Mouse (Mus musculus) spleen, postnatal 14 days (tissue): ENCODE measurements at regions not wholly inside any gene's neighbourhood (a gene's known extent, or its start where the extent isn't known, plus 50 kb on each side); places are given as distances from the start of the nearest gene placed in this dataset.
A peak's percentile ranks its signal among the peaks of the same experiment; 100 is the strongest.
"Not testable (repeated sequence)": the region's sequence is repeated elsewhere in the genome, so short reads cannot be mapped to it uniquely, and the experiment has no call there.

ENCODE experiments used
- DNase-seq, 2 experiments: peaks; one replicate each; pipeline ENCODE4 v3.0.0; 2021 to 2022; ENCODE audit warnings: low spot score in 2 of 2

DNA sequence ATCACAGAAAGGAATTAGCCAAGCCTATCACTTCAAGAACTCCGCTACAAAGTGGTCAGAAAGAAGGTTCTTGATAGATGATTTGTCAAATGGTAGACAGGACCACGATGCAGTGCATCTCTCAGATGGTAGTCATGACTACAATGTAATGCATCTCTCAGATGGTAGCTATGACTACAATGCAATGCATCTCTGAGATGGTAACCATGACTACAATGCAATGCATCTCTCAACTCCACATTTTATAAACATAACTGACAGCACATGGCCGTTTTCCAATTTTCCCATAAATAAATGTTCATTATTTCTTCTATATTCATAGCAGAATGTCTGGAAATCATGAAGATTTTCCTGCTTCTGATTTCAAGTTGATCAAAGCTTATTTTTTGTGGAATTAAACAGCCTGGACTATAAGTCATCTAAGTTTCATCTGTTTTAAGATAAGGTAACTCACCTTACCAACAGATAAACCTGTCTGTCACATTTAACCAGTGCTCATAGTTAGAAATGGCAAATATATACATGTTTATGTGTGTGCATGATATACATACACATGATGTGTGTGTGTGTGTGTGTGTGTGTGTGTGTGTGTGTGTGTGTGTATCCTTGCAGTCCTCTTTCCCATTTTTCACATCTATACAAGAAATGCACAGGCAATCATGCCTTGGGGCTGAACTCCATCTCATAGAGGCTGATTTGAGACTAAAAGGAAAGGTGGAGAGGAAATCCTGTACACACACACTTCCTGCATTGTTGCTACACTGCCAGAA, 122.4 kb downstream of the Phf3 start:
- DNase-seq = no peak

DNA sequence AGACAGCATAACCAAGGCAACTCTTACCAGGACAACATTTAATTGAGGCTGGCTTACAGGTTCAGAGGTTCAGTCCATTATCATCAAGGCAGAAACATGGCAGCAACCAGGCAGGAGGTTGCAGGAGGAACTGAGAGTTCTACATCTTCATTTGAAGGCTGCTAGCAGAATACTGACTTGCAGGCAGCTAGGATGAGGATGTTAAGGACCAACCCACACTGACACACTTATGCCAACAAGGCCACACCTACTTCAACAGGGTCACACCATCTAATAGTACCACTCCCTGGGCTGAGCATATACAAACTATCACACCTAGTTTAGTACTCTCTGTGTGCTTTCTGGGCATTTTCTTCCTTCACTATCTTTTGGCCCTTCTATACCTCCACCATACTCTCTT, 131.8 kb downstream of the Phf3 start:
- no peak for DNase-seq

DNA sequence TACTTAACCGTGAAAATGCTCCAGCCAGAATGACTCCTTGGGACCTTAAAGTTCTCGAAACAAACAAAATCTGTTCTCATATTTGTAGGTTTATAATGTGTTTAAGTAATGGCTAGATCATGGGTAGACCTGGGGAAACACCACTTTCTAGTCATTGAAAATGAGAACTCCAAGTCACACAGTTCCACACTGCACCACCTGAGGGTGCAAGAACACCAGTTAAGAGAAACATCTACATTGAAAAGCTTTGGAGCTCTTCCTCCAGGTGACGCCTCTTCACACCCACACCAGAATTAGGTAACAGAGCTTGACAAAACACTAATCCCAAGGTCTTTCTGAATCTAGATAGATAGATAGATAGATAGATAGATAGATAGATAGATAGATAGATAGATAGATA, 132.9 kb downstream of the Phf3 start:
- DNase-seq = no peak

DNA sequence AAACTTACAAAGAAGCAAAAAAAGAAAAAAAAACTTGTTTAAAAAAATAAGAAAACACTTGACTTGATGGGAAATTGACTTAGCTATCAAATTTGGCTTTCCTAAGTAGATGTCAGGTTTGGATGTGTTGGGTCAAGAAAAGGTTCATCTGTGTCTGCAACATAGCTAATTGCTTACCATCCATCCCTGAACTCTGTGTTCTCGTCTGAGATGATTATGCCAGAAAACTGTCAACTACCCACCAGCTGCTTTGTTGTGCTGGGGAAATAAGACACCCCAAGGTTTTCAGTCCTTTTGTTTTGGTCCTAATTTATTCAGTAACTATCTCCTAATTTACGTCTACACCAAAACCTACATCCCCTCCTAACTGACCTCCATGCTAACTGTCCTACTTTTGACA, 152.2 kb downstream of the Phf3 start:
- DNase-seq = no peak

DNA sequence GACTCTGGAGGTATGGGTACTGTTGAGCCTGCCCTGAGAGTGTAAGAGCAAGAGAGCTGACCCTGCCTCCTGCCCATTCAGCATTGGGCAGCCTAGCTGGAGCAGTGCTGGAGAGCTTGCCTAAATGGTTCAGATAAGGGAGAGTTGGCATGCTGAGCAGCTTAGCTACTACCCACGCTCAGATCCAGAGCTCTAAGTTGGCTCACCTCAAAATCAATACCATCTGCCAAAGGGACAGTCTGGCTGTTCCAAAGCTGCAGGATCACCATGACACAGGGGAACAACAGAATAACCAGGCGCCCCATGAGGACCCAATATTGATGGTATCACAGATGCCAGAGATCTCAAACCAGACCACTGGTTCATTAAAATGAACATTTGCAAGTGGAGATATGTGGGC, 152.9 kb downstream of the Phf3 start:
- DNase-seq = no peak

DNA sequence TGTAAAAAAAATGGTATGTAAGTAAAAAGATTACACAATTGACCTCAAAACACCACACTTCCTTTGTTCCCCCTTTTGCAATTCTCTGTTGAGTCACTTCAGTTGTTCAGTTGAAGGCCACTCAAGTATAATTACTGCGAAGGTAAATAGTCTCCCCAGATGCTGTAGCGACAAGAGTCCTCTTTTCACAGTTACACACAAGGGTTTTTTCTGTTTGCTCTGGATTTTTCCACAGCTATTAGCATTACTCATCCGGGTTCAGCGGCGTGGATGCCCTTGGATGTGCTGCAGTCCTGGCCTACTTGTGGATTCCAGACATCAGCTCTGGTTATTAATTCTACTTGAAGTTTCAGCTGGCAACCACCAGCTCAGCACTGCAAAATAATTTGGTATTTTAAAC, 155.1 kb downstream of the Phf3 start:
- no peak for DNase-seq

DNA sequence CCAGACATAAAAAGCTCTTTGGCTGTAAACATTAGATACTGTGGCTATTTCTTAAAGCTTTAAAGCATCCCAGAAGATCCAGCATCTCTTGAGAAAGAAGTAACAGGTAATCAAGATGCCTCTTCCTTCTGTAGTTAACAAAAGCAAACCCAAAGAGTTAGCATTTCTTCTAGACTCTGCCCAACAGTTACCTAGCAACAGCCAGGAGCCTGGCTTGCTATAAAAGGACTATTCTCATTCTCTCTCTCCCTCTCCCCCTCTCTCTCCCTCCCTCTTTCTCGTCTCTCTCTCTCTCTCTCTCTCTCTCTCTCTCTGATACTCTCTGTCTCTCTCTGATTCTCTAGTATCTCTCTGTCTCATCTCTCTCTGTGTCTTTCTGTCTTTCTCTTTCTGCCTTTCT, 157.4 kb downstream of the Phf3 start:
- DNase-seq = no peak

DNA sequence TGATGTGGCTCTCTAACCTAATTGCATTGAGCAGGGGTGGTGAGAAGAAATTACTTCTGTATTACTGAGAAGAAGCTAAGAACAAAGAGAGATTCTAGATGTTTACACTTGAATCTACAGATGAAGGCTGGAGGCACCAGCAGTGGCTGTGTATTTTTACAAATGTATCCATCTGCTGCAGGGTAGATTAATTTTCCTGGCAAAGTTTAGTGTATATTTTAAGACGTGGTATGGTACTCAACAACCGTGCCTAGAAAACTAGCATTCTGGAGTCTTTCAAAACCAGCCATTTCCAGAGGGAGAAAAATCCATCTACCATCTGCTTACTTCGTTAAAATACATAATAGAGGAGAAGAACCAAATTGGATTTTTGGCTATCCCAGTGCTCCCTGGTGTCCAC, 172.6 kb downstream of the Phf3 start:
- DNase-seq = no peak

DNA sequence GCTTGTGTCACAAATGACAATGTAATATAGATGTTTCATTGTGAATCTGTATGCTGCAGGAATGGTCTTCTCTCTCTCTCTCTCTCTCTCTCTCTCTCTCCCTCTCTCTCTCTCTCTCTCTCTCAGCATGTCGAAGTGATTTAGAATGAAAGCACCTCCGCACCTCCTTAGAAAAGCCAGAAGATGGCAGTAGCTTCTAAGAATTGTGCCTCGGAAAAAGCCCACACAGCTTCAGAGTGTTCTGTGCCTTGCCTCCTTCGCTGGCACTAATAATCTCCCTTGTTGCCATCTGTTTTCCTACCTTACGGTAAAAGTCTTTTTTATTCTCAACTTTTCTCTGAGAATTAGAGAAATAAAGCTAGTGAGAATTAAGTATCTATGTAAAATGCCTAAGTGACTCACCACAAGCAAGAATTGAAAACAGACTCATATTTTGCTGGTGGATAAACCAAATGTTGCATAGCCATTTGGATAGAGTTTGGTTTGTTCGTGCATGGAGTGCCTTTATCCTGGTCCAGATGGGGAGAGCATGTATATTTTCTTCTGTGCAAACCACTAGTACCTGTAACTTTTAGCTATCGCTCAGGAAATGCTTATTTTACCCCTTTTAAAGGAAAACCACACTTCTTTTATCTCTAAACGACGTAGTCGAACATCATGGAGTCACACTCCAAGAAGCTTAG, 173.2 kb downstream of the Phf3 start:
- DNase-seq = no peak

DNA sequence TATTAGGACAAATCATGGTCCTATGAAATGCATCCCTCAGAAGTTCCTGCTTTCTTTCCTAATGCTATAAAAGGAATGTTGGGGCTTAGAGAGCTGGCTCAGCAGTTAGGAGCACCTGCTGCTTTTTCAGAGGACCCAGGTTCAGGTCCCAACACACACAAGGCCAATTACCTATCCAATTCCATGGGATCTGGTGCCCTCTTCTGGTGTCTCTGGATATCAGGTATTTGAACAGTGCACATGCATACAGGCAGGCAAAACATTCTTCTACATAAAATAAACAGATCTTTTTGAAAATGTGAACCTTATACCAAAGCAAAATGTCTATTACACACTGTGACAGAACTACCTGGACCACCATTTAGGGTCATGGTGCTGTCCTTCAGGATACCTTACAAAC, 177.4 kb downstream of the Phf3 start:
- DNase-seq = no peak

DNA sequence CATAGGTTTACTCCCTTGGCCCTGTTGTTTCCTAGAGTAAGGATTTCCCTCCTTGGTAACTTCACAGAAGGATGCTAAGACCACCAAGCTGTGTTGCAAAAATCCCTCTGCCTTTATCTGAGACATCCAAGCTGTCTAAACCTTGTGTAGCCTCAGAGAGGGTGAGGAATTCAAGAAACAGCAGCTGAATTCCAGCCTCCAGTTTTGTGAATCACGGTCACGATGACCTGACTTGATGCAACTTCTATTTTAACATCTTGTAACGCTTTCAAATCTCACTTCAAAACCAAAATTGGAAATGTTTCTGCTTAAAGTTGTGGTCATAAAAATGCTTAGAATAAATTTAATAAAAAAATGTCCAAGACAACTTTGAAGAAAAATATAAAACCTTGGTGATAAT, 188.4 kb downstream of the Phf3 start:
- DNase-seq = no peak

DNA sequence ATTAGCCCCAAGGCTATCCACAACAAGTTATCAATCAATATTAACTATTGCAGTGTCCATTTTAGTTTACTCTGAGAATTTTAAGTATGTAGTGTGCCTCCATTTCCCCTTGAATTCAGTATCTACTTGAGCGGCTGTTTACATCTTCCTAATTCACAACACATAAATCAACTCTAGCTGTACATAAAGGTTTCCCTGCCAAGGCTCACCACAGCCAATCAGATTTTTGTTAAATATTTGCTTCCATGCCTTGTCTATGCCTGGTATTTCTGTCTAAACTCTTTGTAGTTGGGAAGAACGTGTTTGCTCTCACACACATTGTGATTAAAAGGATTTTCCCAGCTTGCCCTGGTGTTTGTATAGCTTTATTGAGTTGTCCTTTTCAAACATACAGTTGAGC, 189.8 kb downstream of the Phf3 start:
- no peak for DNase-seq

DNA sequence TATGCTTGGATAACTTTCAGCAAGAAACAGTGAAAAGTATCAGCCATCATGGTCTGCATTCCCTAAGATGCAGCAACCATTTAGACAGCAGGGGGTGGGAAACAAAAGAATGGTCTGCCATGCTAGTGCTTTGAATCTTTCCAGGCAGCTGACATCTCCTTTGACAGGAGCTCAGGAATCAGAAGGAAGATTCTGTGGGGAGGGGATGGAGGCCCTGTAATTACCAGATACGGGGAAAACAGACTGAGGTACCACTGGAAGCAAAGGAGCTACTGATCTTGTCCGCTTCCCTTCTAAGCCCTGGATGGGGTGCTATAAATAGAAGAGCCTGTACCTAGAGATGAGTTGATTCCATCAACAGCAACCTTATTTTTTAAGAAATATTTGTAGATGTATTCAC, 233.9 kb downstream of the Phf3 start:
- no peak for DNase-seq

DNA sequence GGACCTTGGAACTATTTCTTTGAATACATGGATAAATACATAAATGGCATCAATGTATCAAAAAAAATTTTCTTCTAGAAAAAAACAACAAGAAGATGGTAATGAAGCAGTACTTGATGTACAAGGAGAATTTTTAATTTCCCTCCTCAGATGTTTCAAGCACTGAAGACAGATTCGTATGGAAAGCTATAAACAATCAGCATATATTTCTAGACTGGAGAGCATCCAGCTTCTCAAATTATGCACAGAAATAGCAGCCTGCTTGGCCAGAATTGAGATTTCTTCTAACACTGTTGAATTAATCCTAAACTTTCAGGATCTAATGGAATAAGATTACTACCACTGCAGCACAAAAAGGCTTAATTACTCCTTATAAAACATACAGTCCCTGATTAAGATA, 241.0 kb downstream of the Phf3 start:
- DNase-seq = no peak

DNA sequence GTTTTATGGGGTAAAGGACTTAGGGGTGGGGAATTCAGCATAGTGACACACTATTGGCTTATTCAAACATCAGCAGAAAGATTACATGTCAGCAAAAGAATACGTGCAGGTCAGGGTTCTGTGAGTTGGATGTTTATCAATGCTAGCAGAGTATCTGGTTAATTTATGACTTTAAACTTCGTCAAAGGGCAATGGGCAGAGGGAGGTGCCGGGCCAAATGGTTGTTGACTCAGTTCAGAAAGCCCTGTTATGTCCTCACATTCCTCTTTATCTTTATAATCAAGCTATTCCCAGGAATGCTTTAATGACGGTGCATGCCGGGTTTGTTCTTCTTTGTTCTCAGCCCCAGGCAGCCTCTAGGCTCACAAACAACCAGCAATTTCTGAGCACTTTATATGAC, 245.9 kb downstream of the Phf3 start:
- not testable (repeated sequence) for DNase-seq

DNA sequence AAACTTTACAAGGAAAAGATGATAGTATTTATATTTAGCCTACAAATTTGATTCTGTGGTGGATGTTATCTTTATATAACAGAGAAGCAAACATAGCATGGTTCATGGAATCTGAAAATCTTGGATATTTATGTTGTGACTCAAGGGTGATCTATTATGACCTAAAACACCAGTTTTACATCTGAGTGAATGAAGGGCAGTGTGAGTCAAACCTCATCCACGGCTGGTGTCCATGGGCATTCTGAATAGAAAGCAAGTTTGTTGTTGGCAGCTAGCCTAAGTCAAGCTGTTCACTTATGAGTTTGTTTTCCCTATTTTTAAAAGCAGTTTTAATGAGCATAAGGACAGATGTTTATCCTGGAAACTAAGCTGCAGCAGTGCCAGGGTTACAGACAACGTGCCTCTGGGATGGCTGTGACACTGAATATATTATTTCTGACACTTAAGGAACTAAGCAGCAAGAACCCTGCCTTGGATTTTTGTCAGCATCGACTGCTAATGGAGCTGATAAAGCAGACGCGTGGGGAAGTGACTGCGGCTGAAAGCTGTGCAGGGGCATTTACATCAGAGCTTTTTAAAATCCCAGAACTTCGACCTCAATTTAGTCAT, 278.5 kb downstream of the Phf3 start:
- DNase-seq = no peak

DNA sequence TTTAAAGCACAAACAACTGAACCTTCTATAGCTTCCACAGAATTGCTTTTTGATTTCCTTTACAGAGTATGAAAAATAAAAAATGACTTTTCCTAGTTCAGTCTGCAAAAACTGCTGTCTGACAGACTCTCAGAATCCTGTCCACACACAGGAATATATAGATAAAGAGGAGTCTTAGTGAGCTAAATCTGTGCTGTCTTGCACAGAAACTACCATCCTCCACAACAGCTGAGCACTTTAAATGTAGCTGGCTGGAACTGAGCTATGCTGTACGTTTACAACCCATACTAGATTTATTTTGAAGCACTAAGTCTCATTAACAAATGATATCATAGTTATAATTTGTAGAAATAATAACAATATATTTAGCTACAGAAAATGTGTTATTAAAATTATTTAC, 279.7 kb downstream of the Phf3 start:
- no peak for DNase-seq

DNA sequence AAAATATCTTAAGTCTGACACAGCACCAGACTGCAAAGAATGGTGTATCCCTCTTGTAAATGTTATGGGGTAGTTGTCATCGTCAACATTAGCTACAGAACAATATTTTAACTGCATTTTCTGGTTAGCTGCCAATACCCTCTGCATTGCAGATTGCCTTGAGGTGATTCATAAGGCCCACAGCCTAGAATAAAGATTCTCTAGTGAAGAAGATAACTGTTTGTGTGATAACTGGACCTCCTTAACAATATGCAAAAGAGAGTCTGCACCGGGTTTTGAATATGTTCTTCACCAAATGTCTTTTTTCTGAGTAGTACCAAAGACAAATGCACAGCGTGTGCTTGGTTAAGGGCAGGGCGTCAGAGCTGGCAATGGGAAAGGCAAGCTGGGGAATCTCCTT, 283.0 kb downstream of the Phf3 start:
- no peak for DNase-seq

DNA sequence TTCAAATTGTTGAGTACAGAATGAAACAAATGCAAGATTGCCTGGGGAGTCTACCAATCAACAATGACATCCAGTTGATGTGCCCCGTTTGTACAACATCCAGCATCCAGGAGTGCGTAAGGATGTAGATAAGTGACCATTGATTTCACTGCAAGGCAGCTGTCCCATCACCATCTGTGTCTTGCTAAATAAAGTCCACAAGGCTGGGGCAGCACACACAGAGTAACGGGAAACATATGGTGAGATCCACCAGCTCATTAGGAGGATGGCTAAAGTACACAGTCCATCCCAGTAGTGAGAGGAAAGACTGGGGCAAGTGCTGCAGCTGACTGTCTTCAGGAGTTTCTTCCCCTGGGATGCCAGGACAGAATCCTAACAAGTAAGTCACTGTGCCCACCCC, 284.8 kb downstream of the Phf3 start:
- DNase-seq = no peak

DNA sequence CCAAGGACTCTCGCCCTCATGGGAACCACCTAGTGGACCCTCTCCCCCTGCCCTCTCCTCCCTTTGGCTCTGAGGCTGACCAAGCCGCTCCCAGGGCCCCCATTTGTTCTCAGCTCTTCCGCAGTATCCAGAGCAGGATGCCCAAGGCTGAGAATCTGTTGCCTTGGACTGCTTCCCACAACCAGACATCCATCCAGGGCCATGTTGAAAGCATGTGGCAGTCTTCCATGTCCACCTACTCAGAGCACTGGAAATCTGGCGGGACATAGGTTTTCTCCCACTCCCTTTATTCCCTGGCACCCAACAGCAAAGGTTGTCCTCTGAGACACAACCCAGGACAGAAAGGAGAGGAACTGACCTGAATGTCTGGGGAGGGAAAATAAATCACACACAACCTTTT, 285.4 kb downstream of the Phf3 start:
- no peak for DNase-seq

DNA sequence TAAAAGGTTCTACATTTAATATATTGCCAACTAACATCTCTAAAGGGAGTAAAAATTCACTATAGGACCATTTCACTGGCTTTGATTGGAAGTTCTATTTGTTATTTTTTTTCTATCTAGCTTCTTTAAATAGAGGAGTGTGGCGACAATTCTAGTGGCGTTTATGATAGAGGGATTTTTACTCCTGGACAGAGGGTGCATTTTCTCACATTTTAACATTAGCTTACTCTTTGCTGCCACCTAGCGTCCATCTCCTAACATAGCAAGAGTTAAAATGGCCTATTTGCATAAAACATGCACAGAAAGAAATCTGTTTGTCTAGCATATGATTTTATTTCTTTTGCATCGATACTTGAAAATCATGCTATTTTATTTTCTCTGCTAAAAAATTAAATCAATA, 288.9 kb downstream of the Phf3 start:
- DNase-seq = peak in 1 of 2 experiments; percentile 1

DNA sequence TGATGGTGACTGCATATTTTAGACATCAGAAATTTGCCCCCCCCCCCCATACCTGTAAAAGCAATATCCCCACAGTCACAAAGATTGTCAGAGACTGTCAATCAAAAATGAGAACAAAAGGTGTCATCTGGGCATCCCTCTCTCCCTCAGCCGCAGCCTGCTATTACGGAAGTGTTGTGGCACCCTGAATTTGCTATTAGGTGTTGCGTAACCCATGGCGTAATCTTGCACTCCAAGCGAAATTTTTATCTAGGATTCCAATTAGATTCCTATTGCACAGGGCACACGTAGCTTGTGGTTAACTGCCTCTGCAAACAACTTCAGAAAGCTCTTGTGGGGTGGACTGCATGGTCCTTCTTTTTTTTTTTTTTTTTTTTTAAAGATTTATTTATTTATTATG, 289.9 kb downstream of the Phf3 start:
- DNase-seq = no peak

DNA sequence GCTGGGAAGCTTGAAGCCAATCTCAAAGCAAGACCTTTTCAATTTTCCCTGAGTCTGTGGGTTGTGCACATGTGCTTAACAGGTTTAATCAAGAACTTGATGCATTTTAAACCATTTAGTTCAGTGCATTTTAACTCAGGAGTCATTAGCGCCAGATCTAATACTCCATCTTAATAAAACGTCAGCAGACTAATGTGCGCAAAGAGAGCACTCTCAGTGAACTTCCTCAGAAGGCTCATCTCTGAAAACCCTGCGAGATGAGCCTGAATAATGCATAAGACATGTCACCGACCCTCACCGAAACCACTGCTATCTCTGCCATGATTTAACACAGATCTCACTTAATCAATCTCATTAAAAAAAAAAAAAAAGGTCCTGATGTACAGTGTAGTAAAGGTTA, 309.0 kb downstream of the Phf3 start:
- DNase-seq = no peak
